Mouse (Mus musculus) forebrain, postnatal 0 days (tissue): ENCODE data around the gene Svop. TPM values are rescaled to one million over a fixed set of nuclear protein-coding genes. Genes with fewer than 3 reads are reported as not detected.

Experiments
- ATAC-seq: fragments of 200-750 bp; cut with Nextera tagmentation; 2 replicates; pipeline ENCODE4 v1.8.0; 2017; ENCODE audit warnings: mild to moderate bottlenecking, moderate library complexity
- DNase-seq: peaks from one replicate; pipeline ENCODE4 v3.0.0-alpha.2; 2015
- H3K27ac ChIP-seq: fragments of 300-500 bp; sonication (generic); 2 replicates; pipeline ENCODE4 v1.5.1; 2014; ENCODE audit warnings: low read depth, mild to moderate bottlenecking, antibody characterized with exemption, low read length, moderate library complexity, mixed read lengths
- H3K27me3 ChIP-seq: fragments of 300-500 bp; sonication (generic); 2 replicates; pipeline ENCODE4 v1.6.1; 2014; ENCODE audit warnings: mild to moderate bottlenecking, low read length, mixed read lengths; ENCODE audit not compliant: insufficient read depth
- H3K36me3 ChIP-seq: fragments of 300-500 bp; sonication (generic); 2 replicates; pipeline ENCODE4 v1.6.1; 2014; ENCODE audit warnings: mild to moderate bottlenecking, moderate library complexity; ENCODE audit not compliant: insufficient read depth
- H3K4me1 ChIP-seq: fragments of 300-500 bp; sonication (generic); 2 replicates; pipeline ENCODE4 v1.6.1; 2014; ENCODE audit warnings: antibody characterized with exemption; ENCODE audit not compliant: insufficient read depth
- H3K4me2 ChIP-seq: fragments of 300-500 bp; sonication (generic); 2 replicates; pipeline ENCODE4 v1.6.1; 2014; ENCODE audit warnings: low read depth, mild to moderate bottlenecking, moderate library complexity
- H3K4me3 ChIP-seq: fragments of 300-500 bp; sonication (generic); 2 replicates; pipeline ENCODE4 v1.5.1; 2014; ENCODE audit warnings: low read depth, low read length, mixed read lengths
- H3K9ac ChIP-seq: fragments of 300-500 bp; sonication (generic); 2 replicates; pipeline ENCODE4 v1.6.1; 2014; ENCODE audit warnings: mild to moderate bottlenecking
- H3K9me3 ChIP-seq: fragments of 300-500 bp; sonication (generic); 2 replicates; pipeline ENCODE4 v1.6.1; 2016; ENCODE audit warnings: low read length
- CTCF ChIP-seq: sonication (generic); IDR thresholded peaks from 2 replicates; pipeline ENCODE4 v1.5.1; 2016; ENCODE audit warnings: antibody characterized with exemption, control low read depth, low read depth
- WGBS: fragments of 180-500 bp; shearing (Covaris S2); extraction: QIAGEN DNeasy Blood & Tissue Kit; methylation state at CpG from one replicate; pipeline ENCODE4 v1.1.7; 2014; 5-methylcytosine and 5-hydroxymethylcytosine counted together
- polyA plus RNA-seq: library from polyadenylated mRNA; unstranded; fragments of >200 nt; fragmentation: Nextera tagmentation; extraction: Ambion mirVana; gene quantifications from 2 replicates; pipeline ENCODE4 v1.2.1, GENCODE M21; 2015
- total RNA-seq: library from RNA; depleted of rRNA; stranded (reverse); fragments of >200 nt; gene quantifications from 2 replicates; pipeline ENCODE4 v1.2.3, GENCODE M21; 2014

Gene Svop
- total and polyA plus RNA-seq, 2 experiments from 2014 or later = 97.5 to 177 TPM

DNA sequence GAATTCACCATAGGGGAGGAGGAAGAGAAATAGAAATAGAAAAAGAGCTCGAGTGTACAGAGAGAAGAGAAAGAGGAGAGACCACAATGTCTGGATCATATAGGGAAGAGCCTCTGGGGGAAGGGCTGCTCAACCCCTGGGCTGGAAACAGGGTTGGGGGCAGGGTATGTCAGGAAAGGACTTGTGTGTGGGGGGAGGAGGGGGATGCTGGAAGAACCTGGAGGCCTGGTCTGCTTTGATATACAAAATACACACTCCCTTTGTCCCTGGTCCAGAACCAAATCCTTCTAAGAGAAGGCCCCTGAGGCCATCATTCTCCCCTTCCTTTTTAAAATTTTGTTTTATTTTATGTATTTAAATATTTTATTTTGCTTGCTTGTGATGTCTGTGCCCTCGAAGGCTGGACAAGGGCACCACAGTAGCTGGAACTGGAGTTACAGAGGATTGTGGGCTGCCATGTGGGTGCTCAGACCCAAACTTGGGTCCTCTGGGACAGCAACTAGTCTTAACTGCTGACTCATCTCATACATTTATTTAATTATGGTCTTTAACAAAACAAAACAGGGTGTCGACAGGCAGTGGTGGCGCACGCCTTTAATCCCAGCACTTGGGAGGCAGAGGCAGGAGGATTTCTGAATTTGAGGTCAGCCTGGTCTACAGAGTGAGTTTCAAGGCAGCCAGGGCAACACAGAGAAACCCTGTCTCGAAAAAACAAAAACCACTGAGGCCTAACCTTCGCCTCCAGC lies 35.3 kb upstream of the Svop start:
- no peak for TF ChIP-seq CTCF
- no peak for DNase-seq
- Histone ChIP-seq H3K27ac (no peak overlapping the region), H3K4me3 (peak overlapping the region; percentile 68; the same call in 1 of the 2 replicates), H3K9me3 (no peaks in the 10 kb centered on the region), H3K4me1 (peaks cover 2% of the 10 kb centered on the region; the same call in 1 of the 2 replicates), H3K27me3 (no peaks in the 10 kb centered on the region), H3K9ac (no peak overlapping the region), H3K36me3 (peaks cover 26% of the 10 kb centered on the region), H3K4me2 (peak overlapping the region; percentile 96)
- WGBS = 92% methylated on average over 7 of the region's 7 CpGs
- no peak for ATAC-seq

DNA sequence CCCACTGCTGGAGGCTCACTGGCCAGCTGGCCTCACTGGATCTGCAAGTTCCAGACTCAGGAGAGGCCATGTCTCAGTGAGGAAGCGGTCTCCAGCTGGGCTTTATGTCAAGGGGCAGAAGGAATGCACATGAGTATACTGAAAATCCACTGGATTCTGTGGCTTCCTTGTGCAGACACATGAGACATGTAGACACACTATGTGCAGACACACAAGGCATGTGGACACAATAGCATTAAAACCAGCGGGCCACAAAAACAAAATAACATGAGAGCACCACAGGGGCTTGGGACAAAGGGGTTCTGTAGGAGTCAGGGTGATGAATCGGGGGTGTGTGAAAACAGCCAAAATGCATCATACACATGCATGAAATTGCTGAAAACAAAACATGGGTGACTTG lies 34.6 kb upstream of the Svop start:
- no peak for DNase-seq
- Histone ChIP-seq H3K27ac (no peak overlapping the region), H3K4me1 (no peaks in the 10 kb centered on the region), H3K27me3 (no peaks in the 10 kb centered on the region), H3K36me3 (peaks cover 33% of the 10 kb centered on the region), H3K4me3 (no peak overlapping the region), H3K9ac (no peak overlapping the region), H3K4me2 (no peak overlapping the region), H3K9me3 (no peaks in the 10 kb centered on the region)
- ATAC-seq = no peak
- TF ChIP-seq CTCF = no peak
- WGBS = 91% methylated on average over 3 of the region's 3 CpGs

DNA sequence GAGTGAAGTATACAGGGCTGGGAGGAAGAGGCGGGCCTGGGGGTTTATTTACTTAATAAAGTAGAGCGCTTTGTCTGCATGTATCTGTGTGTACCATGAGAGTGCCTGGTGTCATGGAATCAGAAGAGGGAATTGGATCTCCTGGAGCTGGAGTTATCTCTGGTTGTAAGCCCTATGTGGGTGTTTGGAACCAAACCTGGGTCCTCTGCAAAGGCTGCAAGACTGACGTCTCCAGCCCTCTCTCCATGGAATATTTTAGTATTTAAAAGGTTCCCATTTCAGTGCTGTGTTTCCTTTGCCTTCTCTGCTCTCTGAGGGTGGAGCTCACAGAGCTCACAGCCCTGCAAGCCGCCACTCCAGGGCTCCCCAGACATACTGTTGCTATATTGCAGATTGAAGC lies 28.4 kb upstream of the Svop start:
- Histone ChIP-seq H3K4me2 (no peak overlapping the region), H3K9ac (no peak overlapping the region), H3K36me3 (peaks cover 79% of the 10 kb centered on the region), H3K4me3 (no peak overlapping the region), H3K27ac (no peak overlapping the region), H3K4me1 (no peaks in the 10 kb centered on the region), H3K27me3 (no peaks in the 10 kb centered on the region), H3K9me3 (no peaks in the 10 kb centered on the region)
- DNase-seq (no peak), ATAC-seq (no peak)
- WGBS = 88% methylated on average over 4 of the region's 4 CpGs
- TF ChIP-seq CTCF = no peak

DNA sequence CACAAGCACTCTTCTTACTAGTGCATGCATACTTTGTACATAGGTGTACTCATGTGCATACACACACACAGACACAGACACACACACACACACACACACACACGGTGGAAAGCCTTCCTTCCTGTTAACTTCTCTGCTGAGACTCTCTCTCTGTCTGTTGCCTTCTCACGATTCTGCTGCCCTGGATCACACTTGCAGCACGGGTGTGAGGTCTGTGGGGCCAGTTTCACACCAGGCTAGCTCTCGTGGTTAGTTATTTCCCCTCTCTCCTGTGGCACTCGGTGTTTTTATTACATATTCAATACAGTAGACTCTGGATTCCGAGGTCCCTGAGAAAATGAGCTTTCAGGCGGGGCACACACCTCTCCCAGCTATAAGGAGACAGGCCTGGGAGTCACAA lies 25.2 kb upstream of the Svop start:
- Histone ChIP-seq H3K36me3 (peaks cover 78% of the 10 kb centered on the region), H3K4me1 (no peaks in the 10 kb centered on the region), H3K9me3 (no peaks in the 10 kb centered on the region), H3K27ac (no peak overlapping the region), H3K27me3 (no peaks in the 10 kb centered on the region), H3K4me2 (no peak overlapping the region), H3K4me3 (no peak overlapping the region), H3K9ac (no peak overlapping the region)
- ATAC-seq (no peak), DNase-seq (no peak)
- WGBS = 84% methylated on average over 7 of the region's 7 CpGs
- no peak for TF ChIP-seq CTCF

DNA sequence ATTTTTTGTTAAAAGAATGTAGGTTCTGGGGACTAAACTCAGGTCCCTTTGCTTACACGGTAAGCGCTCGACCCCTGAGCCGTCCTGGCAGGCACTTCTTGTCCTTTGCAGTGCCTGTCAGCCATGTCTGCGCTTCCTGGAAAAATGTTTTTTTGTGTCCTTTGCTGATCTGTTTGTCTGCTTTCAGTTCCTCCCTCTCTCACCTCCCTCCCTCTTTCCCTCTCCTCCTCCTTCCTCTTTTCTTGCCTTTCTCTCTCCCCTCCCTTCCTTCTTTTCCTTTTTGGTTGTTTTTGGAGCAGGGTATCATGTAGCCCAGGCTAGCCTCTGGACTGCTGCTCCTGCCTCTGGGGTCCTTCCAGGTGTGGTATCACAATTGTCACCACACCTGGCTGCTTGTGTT lies 23.7 kb upstream of the Svop start:
- Histone ChIP-seq H3K4me3 (no peak overlapping the region), H3K4me1 (no peaks in the 10 kb centered on the region), H3K27ac (no peak overlapping the region), H3K4me2 (no peak overlapping the region), H3K9me3 (no peaks in the 10 kb centered on the region), H3K27me3 (no peaks in the 10 kb centered on the region), H3K36me3 (peaks cover 77% of the 10 kb centered on the region), H3K9ac (no peak overlapping the region)
- TF ChIP-seq CTCF = no peak
- 89% methylated on average over 5 of the region's 5 CpGs for WGBS
- DNase-seq (no peak), ATAC-seq (no peak)

DNA sequence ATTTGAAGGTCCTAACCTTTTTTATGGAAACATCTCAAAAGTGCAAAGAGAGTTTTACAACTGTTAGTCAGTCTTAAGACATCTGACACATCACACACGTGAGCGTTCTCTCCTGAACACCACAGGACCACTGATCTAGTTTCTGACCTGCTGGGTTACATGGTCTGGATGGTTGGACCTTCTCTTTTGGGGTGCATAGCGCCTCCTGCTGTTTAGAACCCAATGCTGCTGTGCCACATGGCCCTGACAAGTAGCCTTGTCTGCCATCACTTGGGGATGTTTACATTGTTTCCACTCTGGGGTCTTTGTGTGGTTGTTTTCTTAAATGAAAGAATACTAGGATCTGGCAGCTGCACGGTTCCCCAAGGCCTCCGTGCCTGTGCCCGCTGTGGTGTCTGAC lies 22.0 kb upstream of the Svop start:
- ATAC-seq (no peak), DNase-seq (no peak)
- Histone ChIP-seq H3K9ac (no peak overlapping the region), H3K9me3 (no peaks in the 10 kb centered on the region), H3K36me3 (peaks cover 81% of the 10 kb centered on the region), H3K27me3 (no peaks in the 10 kb centered on the region), H3K4me3 (no peak overlapping the region), H3K4me1 (no peaks in the 10 kb centered on the region), H3K4me2 (no peak overlapping the region), H3K27ac (no peak overlapping the region)
- no peak for TF ChIP-seq CTCF
- 87% methylated on average over 6 of the region's 6 CpGs for WGBS

DNA sequence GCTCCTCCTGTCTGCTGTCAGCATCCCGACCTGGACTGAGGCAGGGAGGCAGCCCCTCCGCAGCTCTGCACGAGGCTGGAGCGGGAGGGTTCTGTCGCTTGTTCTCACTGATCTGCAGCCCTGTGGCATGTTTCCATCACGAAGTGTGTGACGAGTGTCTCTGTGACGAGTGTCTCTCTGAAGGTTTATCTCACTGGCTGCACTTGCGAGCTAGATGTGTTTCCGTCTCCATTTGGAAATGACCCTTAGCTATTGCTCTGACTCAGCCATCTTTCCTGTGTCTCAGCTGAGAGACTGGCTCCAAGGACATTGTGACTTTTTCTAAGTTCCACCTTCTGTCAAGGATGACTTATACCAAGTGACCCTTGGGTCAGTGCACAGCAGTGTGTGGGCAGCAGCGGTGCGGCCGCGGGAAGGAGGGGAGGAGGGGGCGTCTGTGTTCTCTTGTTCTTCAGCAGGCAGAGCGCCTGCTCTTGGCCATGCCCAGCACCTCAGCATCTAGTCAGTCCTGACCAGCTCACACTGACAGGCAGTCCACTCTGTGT lies 15.1 kb upstream of the Svop start:
- Histone ChIP-seq H3K9ac (no peak overlapping the region), H3K9me3 (no peaks in the 10 kb centered on the region), H3K27me3 (no peaks in the 10 kb centered on the region), H3K27ac (no peak overlapping the region), H3K36me3 (peaks cover 71% of the 10 kb centered on the region), H3K4me2 (no peak overlapping the region), H3K4me1 (0 out of 2 replicates have a peak, but pooled peaks cover 3% of the 10 kb centered on the region), H3K4me3 (no peak overlapping the region)
- ATAC-seq (no peak), DNase-seq (no peak)
- WGBS = 91% methylated on average over 16 of the region's 16 CpGs
- no peak for TF ChIP-seq CTCF
